Mouse (Mus musculus) heart, embryonic 15.5 days (tissue): ENCODE results near the gene Wdpcp. TPM values are rescaled to one million over a fixed set of nuclear protein-coding genes. Genes with fewer than 3 reads are reported as not detected.
"Not testable (repeated sequence)": the region's sequence is repeated elsewhere in the genome, so short reads cannot be mapped to it uniquely, and the experiment has no call there.

ENCODE experiments used
- ATAC-seq: fragments of 200-750 bp; cut with Nextera tagmentation; replicated peaks from 2 replicates; pipeline ENCODE4 v1.8.0; 2017; ENCODE audit warnings: low read depth, moderate TSS enrichment; ENCODE audit not compliant: insufficient number of reproducible peaks, insufficient read depth, low FRiP score
- H3K27ac ChIP-seq: fragments of 300-500 bp; sonication (generic); 2 replicates; pipeline ENCODE4 v1.5.1; 2015; ENCODE audit warnings: mild to moderate bottlenecking, inconsistent platforms
- H3K27me3 ChIP-seq: fragments of 300-500 bp; sonication (generic); 2 replicates; pipeline ENCODE4 v1.6.1; 2015; ENCODE audit warnings: inconsistent platforms
- H3K36me3 ChIP-seq: fragments of 300-500 bp; sonication (generic); 2 replicates; pipeline ENCODE4 v1.6.1; 2015; ENCODE audit warnings: mild to moderate bottlenecking, inconsistent platforms
- H3K4me1 ChIP-seq: fragments of 300-500 bp; sonication (generic); replicated peaks from 2 replicates; pipeline ENCODE4 v1.6.1; 2015; ENCODE audit warnings: inconsistent platforms
- H3K4me2 ChIP-seq: fragments of 300-500 bp; sonication (generic); 2 replicates; pipeline ENCODE4 v1.6.1; 2015; ENCODE audit warnings: inconsistent platforms, mild to moderate bottlenecking, moderate library complexity
- H3K4me3 ChIP-seq: fragments of 300-500 bp; sonication (generic); 2 replicates; pipeline ENCODE4 v1.5.1; 2015; ENCODE audit warnings: mild to moderate bottlenecking, inconsistent platforms
- H3K9ac ChIP-seq: fragments of 300-500 bp; sonication (generic); 2 replicates; pipeline ENCODE4 v1.6.1; 2015; ENCODE audit warnings: mild to moderate bottlenecking, inconsistent platforms
- H3K9me3 ChIP-seq: fragments of 300-500 bp; sonication (generic); replicated peaks from 2 replicates; pipeline ENCODE4 v1.6.1; 2016; ENCODE audit warnings: inconsistent platforms
- WGBS: fragments of 180-500 bp; shearing (Covaris S2); methylation state at CpG from one replicate; pipeline ENCODE4 v1.1.7; 2015; ENCODE audit warnings: mixed read lengths; 5-methylcytosine and 5-hydroxymethylcytosine counted together
- polyA plus RNA-seq: library from polyadenylated mRNA; unstranded; fragments of >200 nt; fragmentation: Nextera tagmentation; extraction: Ambion mirVana; gene quantifications from 2 replicates; pipeline ENCODE4 v1.2.1, GENCODE M21; 2015

The Wdpcp gene
- 6.7 and 7.7 TPM in 2 replicates for polyA plus RNA-seq

DNA sequence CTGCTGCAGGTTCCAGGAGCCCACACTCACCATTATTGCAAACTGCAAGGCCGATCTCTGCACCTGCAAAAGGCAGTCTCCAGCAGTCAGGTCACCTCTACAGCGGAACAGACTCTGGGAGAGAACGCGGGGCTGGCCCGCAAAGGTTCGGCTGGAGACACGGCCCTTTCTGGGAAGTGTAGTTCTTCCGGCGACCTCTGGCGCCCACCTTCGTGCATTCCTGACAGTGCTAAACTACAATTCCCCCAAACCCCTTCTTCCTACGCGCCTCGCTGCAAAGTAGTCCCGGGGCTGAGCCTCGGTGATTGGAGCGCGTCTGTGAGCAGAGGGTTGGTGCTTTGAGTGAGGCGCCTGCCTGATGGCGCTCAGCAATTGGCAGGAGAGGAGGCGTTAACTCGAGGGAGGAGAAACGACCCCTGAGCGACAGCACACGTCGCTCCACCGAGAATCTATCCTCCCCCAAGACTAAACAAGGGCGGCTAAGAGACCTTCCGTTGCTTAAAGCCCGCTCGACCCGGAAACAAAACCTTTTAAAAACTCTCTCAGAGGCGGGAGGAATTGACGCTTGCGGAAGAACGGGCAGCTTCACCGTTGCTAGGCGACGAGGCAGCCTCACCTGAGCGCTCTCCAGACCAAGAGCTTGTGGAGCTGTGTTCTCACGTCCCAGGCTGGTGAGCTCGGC lies at the start of gene Wdpcp, which contains the start of gene Mdh1:
Gene Wdpcp, plus strand, starts transcription at position 536 of the 682 bp plus-strand sequence.
Gene Mdh1, minus strand, starts transcription at position 668 of the 682 bp plus-strand sequence.
- no peaks in the 10 kb centered on the region for H3K9me3 ChIP-seq

DNA sequence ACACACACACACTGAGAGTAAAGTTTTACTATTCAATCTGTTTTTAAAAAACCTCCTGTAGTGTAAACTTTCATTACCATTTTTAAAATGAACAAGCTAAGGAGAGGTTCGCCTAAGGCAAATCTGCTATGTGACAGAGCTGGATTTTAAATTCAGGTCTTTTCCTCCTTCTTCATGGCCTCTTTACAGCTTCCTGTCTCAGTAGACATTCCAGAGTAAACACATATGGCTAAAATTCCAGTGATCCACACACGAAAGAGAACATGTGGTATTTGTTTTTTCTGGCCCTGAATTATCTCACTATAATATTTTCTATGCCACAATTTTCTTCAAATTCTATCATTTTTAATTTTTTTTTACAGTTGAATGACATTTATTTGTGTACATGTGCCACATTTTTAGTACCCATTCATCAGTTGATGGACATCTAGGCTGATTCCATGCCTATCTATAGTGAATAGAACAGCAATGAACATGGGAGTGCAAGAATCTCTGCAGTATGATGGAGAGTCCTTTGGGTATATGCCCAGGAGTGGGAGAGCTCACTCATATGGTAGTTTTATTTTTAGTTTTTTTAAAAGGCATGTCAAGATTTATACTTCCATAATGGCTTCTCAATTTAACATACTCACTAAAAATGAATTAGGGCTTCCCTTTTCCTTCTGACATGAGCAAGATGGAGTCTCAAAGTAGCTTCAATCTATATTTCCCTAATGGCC lies 43.2 kb upstream of the Wdpcp start:
- H3K9ac ChIP-seq: no peak overlapping the region
- H3K4me1 ChIP-seq: no peaks in the 10 kb centered on the region
- no peak overlapping the region for H3K27ac ChIP-seq
- 41% methylated on average over 2 of the region's 2 CpGs for WGBS
- H3K27me3 ChIP-seq: no peaks in the 10 kb centered on the region
- no peaks in the 10 kb centered on the region for H3K36me3 ChIP-seq
- no peak overlapping the region for H3K4me2 ChIP-seq
- no peak for ATAC-seq
- H3K4me3 ChIP-seq: no peak overlapping the region
- no peaks in the 10 kb centered on the region for H3K9me3 ChIP-seq

More for the DNA sequence above, at the start of gene Wdpcp, which contains the start of gene Mdh1:
- Histone ChIP-seq H3K9ac (peak within 1 kb of the TSS; percentile 86), H3K4me2 (peak within 1 kb of the TSS; percentile 70), H3K36me3 (peaks cover 3% of the 10 kb centered on the region; the same call in 1 of the 2 replicates), H3K27ac (peak within 1 kb of the TSS; percentile 91), H3K27me3 (no peaks in the 10 kb centered on the region), H3K4me3 (peak within 1 kb of the TSS; percentile 74), H3K4me1 (peaks cover 34% of the 10 kb centered on the region)
- peak; percentile 96 for ATAC-seq
- under 1% methylated on average over 42 of the region's 42 CpGs for WGBS

- H3K4me1 ChIP-seq, H3K36me3 ChIP-seq, H3K4me2 ChIP-seq, ATAC-seq, H3K27me3 ChIP-seq, H3K9me3 ChIP-seq, H3K27ac ChIP-seq, H3K9ac ChIP-seq, H3K4me3 ChIP-seq: not testable (repeated sequence)
- WGBS: 85% methylated on average over 2 of the region's 2 CpGs
These were observed 41.2 kb upstream of the Wdpcp start for GRCm38 (mm10) chr11:21530856-21531255.

- WGBS: 45% methylated on average over 2 of the region's 2 CpGs
- no peak for ATAC-seq
- H3K36me3 ChIP-seq: no peaks in the 10 kb centered on the region
- no peak overlapping the region for H3K4me3 ChIP-seq
- no peak overlapping the region for H3K4me2 ChIP-seq
- H3K4me1 ChIP-seq: no peaks in the 10 kb centered on the region
- H3K27me3 ChIP-seq: no peaks in the 10 kb centered on the region
- H3K9ac ChIP-seq: no peak overlapping the region
- no peak overlapping the region for H3K27ac ChIP-seq
- no peaks in the 10 kb centered on the region for H3K9me3 ChIP-seq
These were observed 32.0 kb upstream of the Wdpcp start for GRCm38 (mm10) chr11:21540072-21540471.

GRCm38 (mm10) chr11:21540622-21541021 lies 31.4 kb upstream of the Wdpcp start:
- no peaks in the 10 kb centered on the region for H3K27me3 ChIP-seq
- H3K4me1 ChIP-seq: no peaks in the 10 kb centered on the region
- no peak for ATAC-seq
- no peak overlapping the region for H3K9ac ChIP-seq
- H3K4me2 ChIP-seq: no peak overlapping the region
- H3K4me3 ChIP-seq: no peak overlapping the region
- H3K9me3 ChIP-seq: no peaks in the 10 kb centered on the region
- no peak overlapping the region for H3K27ac ChIP-seq
- WGBS: 94% methylated on average over 2 of the region's 2 CpGs
- no peaks in the 10 kb centered on the region for H3K36me3 ChIP-seq

DNA sequence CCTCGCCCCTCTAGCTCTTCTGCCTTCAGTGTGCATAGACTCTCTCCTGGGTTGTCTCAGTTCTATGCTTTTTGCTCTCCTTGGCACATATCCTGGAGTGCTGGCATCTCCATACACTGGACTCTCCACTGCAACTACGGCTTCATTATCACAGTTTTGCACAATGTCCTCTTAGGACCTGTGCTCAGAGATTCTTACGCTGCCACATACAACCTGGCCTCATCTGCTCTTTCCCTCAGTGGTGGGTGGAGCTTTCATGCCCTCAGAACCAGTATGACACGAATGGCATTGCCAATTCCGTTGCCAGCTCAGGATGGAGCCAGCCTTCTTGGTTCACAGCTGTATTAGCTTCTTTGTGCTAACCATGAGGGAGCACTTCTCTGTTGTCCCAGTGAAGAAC lies 29.3 kb upstream of the Wdpcp start:
- Histone ChIP-seq H3K27ac (no peak overlapping the region), H3K4me3 (no peak overlapping the region), H3K4me1 (no peaks in the 10 kb centered on the region), H3K4me2 (no peak overlapping the region), H3K9me3 (no peaks in the 10 kb centered on the region), H3K36me3 (no peaks in the 10 kb centered on the region), H3K27me3 (no peaks in the 10 kb centered on the region), H3K9ac (no peak overlapping the region)
- WGBS: 73% methylated on average over 5 of the region's 5 CpGs
- no peak for ATAC-seq

- no peak overlapping the region for H3K4me2 ChIP-seq
- ATAC-seq: no peak
- H3K27me3 ChIP-seq: no peaks in the 10 kb centered on the region
- H3K36me3 ChIP-seq: no peaks in the 10 kb centered on the region
- H3K4me1 ChIP-seq: no peaks in the 10 kb centered on the region
- no peak overlapping the region for H3K27ac ChIP-seq
- H3K4me3 ChIP-seq: no peak overlapping the region
- WGBS: 58% methylated on average over 2 of the region's 2 CpGs
- H3K9me3 ChIP-seq: no peaks in the 10 kb centered on the region
- H3K9ac ChIP-seq: no peak overlapping the region
These were observed 27.0 kb upstream of the Wdpcp start for GRCm38 (mm10) chr11:21545021-21545420.

DNA sequence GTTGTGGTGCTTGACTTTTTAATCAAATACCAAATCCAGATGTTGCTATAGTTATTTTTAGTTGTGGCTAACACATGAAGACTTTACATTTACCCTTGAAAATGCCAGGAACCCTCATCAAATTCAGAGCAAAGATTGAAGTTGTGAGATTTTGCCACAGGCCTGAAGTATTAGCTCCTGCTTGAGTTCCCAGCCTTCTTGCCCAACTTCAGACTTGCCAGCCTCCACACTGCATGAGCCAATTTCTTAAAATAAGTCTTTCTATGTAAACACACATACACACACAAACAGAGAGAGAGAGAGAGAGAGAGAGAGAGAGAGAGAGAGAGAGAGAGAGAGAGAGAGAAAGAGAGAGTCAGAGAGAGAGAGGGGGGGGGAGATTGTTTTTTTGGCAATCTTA lies 26.1 kb upstream of the Wdpcp start:
- H3K27ac ChIP-seq: no peak overlapping the region
- no peak overlapping the region for H3K4me3 ChIP-seq
- H3K9ac ChIP-seq: no peak overlapping the region
- no peak for ATAC-seq
- H3K36me3 ChIP-seq: no peaks in the 10 kb centered on the region
- no peaks in the 10 kb centered on the region for H3K9me3 ChIP-seq
- no peaks in the 10 kb centered on the region for H3K27me3 ChIP-seq
- no peak overlapping the region for H3K4me2 ChIP-seq
- H3K4me1 ChIP-seq: no peaks in the 10 kb centered on the region

DNA sequence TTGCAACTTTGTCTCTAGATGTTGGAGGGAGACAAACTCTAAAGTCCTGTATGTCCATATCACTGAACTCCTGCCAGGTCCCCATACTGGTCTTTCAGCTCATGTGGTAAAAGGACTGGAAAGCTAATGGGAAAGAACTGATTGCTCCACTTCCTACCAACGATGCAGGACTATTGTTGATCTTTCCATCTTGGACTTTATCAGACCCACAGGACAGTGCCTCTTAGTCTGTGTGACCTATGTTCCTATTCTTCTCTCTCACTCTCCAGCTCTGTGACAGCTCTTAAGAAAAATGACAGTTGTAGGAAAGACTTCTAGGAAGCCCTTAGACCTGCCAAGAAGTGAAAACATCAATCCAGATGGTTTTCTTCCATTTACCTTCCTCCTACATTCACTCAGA lies 25.4 kb upstream of the Wdpcp start:
- Histone ChIP-seq H3K36me3 (no peaks in the 10 kb centered on the region), H3K9me3 (no peaks in the 10 kb centered on the region), H3K4me2 (no peak overlapping the region), H3K9ac (no peak overlapping the region), H3K27me3 (no peaks in the 10 kb centered on the region), H3K4me3 (no peak overlapping the region), H3K27ac (no peak overlapping the region), H3K4me1 (no peaks in the 10 kb centered on the region)
- WGBS: 29% methylated on average over 1 of the region's 1 CpGs
- ATAC-seq: no peak

DNA sequence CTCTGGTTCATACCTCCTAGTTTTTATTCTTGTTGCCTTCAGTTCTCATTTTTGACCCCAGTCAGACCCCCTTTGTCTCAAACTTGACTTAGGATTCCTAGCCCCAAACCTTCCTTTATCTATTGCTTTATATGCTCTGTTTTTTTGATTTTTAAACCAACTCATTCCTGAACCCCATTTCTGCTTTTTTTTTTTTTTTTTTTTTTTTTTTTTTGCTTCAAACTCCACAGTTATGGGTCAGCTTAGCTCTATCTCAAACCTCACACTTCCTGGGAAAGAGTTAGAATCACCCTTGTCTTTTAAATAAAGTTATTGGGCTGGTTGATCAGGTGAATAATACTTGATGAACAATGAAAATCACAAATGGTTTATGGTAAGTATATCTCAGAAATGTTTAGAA lies 24.5 kb upstream of the Wdpcp start:
- H3K4me3 ChIP-seq: no peak overlapping the region
- no peak for ATAC-seq

GRCm38 (mm10) chr11:21549052-21549451 lies 23.0 kb upstream of the Wdpcp start:
- no peaks in the 10 kb centered on the region for H3K27me3 ChIP-seq
- H3K9ac ChIP-seq: no peak overlapping the region
- no peak overlapping the region for H3K4me3 ChIP-seq
- H3K9me3 ChIP-seq: no peaks in the 10 kb centered on the region
- 80% methylated on average over 2 of the region's 2 CpGs for WGBS
- no peak overlapping the region for H3K27ac ChIP-seq
- no peak for ATAC-seq
- H3K4me2 ChIP-seq: no peak overlapping the region
- H3K4me1 ChIP-seq: 0 out of 2 replicates have a peak, but pooled peaks cover 2% of the 10 kb centered on the region
- no peaks in the 10 kb centered on the region for H3K36me3 ChIP-seq

More for the DNA sequence above, 24.5 kb upstream of the Wdpcp start:
- Histone ChIP-seq H3K36me3 (no peaks in the 10 kb centered on the region), H3K27me3 (no peaks in the 10 kb centered on the region), H3K9ac (no peak overlapping the region), H3K4me1 (0 out of 2 replicates have a peak, but pooled peaks cover 2% of the 10 kb centered on the region), H3K27ac (no peak overlapping the region), H3K4me2 (no peak overlapping the region), H3K9me3 (no peaks in the 10 kb centered on the region)
